Mouse (Mus musculus): ENCODE data around the gene Tshz3. TPM values are rescaled to one million over a fixed set of nuclear protein-coding genes. Genes with fewer than 3 reads are reported as not detected.

The Tshz3 gene
- total RNA-seq, 2 experiments from 2014 or later: 0.15 TPM; not detected in 1

DNA sequence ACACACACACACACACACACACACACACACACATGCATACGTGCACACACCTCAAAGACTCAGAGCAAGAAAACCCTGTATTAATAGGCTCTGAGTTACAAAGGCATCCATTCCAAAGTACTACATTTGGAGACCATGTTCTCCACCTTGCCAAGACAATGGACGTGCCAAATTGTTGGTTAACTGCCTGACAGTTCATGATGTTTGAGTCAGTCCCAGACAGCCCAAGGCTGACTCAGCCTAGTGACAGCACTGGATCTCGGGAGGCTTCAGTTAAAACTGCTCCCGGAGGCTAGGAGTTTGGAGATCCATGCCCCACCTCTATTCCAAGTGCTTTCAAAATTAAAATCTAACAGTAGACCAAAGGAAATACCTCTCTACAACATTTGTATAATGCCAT, 79.0 kb downstream of the Tshz3 start:
- ATAC-seq (replicated peaks; ENCODE audit: poor library complexity, severe bottlenecking): no peak

DNA sequence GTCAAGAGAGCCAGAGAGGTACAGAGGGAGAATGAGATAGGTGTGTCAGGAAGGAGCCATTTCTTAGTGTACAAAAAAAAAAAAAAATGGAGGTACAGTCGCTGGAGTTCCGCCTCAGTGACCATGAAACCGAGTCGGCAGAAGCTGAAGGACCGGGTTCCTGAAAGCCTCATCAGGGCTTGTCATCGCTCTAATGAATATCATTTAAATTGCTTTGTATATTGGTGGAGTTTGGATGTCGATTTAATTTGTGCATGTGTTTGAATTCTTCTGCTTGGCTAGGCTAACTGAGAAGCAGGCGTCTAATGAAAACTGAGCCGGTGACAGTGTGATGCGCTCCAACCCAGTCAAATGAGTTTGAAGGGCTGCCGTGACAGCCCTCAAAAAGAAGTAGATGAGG, 80.5 kb downstream of the Tshz3 start:
- no peak for ATAC-seq (replicated peaks; ENCODE audit: poor library complexity, severe bottlenecking)

DNA sequence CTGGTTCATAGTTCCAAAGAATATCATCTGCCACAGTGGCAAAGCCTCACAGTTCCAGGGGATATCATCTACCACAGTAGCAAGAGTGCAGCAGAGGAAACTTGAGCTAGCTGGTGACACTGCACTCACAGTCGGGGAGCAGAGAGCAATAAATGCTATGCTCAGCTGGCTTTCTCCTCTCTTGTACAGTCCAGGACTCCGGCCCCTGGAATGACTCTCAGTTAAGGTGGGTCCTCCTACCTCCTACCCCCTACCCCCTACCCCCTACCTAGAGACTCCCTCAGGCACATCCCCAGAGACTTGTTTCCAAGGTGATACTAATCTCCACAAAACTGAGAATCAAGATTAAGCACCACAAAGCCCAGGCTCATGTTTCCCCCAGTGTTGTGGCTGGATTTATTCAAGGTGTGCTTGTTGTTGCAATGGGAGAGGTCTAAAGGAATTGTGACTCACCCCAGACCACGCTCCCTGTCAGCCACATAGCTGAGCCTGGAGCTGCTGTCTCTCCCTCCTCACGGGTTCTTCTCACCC, 86.4 kb downstream of the Tshz3 start:
- ATAC-seq (replicated peaks; ENCODE audit: poor library complexity, severe bottlenecking): no peak

DNA sequence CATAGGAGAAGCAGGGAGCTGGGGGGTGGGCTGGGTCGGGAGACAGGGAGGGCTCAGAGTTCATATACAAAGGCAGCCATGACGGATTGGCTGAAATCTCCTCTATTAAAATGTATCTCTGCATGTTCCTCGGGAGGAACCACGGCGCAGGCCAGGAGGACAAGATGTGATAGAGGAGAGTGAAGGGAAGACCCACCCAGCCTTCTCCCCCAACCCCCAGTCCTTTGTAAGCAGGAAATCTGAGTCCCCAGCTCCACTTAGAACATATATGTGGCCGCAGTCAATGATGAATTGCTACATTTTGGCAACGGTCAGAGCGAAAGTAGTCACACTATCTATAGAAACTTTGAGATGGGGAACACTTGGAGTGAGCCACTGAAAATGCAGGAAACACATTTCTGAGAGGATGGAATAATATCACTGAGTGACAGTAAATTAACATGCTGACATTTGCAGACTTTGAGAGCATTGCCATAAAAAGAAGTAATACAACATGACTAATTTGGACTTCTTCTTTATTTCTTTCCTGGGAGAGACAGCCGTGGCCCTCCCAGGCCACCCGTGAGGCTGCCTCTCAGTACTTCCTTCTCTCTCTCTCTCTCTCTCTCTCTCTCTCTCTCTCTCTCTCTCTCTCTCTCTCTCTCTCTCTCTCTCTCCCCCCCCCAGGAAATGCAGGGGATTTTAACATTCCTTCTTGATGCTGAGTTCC, 88.9 kb downstream of the Tshz3 start:
- ATAC-seq (replicated peaks; ENCODE audit: poor library complexity, severe bottlenecking): no peak

DNA sequence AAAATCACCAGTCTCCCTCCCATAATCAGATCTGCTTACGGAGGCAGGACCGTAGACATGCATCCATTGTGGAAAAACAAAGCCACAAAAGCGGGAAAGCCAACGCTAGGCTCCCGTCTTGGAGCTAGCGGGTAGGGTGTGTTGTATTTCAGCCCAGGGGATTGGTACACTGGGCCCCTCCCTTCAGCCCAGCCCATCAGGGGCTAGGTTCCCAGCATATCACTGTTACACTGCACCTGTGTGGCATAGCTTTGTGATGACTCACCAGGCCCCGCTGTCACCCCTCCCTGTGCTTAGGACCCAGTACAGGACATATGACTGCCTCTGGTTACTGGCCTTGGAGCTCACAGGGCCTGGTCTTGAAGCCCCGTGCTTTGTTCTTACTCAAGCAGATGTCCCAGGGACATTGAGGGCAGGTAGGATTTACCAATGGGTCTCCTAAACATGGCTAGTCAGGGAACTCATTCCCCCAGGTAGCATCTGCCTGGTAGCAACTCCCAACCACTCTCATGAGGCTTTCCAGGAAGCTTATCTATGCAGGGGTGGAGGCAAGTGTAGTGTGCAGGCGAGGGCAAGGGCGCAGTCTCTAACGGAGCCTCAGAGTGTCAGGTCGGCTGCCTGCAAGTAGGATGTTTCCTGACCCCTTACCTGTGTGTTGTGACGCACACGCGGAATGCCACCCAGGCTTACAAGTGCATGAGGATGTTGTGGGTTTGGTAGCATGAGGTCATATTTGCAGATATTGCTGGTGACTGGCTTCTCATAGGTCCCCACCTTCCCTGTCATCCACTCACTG, 98.7 kb downstream of the Tshz3 start:
- no peak for ATAC-seq (replicated peaks; ENCODE audit: poor library complexity, severe bottlenecking)

Measured in granulocyte monocyte progenitor cell, adult 5-6 weeks (primary cell).